Mouse (Mus musculus) heart, adult 2 months (tissue): Measurements from ENCODE around the gene Cep128.

ENCODE experiments used
- CTCF ChIP-seq: fragments of 200-600 bp; IDR thresholded peaks from 2 replicates; pipeline ENCODE4 v1.8.1; 2022; ENCODE audit warnings: antibody characterized with exemption, mild to moderate bottlenecking, moderate library complexity
- POLR2A ChIP-seq: fragments of 200-500 bp; IDR thresholded peaks from 2 replicates; pipeline ENCODE4 v1.6.1; 2011; ENCODE audit warnings: mild to moderate bottlenecking, low read depth, low read length, control low read depth; ENCODE audit not compliant: insufficient read depth

DNA sequence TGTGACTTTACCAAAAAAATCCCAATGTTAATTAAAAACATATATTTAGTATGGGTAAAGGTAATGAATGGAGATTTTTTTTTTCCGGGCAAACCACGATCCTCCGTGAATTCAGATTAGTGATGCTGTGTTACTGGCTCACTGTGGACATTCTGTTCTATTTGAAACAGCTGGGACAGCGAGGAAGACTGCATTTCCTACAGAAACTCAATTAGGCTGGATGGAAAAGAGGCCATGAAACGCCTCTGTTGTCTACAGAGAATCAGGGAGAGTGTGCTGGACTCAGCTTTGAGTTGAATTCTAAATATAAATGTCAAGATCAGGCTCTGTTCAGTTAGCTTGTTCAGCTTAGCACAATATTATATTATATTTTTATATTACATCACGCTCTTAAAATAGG, 369.1 kb downstream of the Cep128 start:
- TF ChIP-seq CTCF (no peak), POLR2A (no peak)
